Comparison of ENCODE assay signal across 8 mouse cellular contexts in genomic region chr4:99650088-99650944, GRCm38 (mm10). TPM values are rescaled to one million over a fixed set of nuclear protein-coding genes. Genes with fewer than 3 reads are reported as not detected.
DNase-seq lines count a peak whose midpoint lies in the region; ATAC-seq and TF ChIP-seq lines count a peak whose summit lies in the region.

No protein-coding gene starts in this region.

- ATAC-seq in forebrain, postnatal 0 days, result no peak
- peak; percentile 49; the same call in 1 of the 2 replicates for ATAC-seq in limb, embryonic 13.5 days (ENCODE audit: low FRiP score, low read depth)
- ATAC-seq in stomach, embryonic 15.5 days (ENCODE audit: insufficient read depth, low FRiP score, low read depth), result no peak

- H3K27ac ChIP-seq in kidney, adult 2 months (ENCODE audit: insufficient read depth, low read depth, low read length), result no peak overlapping the region
- H3K27ac ChIP-seq in forebrain, postnatal 0 days (ENCODE audit: low read depth, low read length), result no peak overlapping the region
- no peak overlapping the region for H3K27ac ChIP-seq in limb, embryonic 13.5 days
- H3K27ac ChIP-seq in stomach, embryonic 15.5 days, result no peak overlapping the region

- no peak for TF ChIP-seq POLR2A in kidney, adult 2 months (IDR thresholded peaks at IDR 0.05; ENCODE audit: low read depth, low read length)
- no peak for TF ChIP-seq POLR2A in brain, embryonic 14.5 days (IDR thresholded peaks at IDR 0.05; ENCODE audit: borderline replicate concordance, extremely low read depth, insufficient read depth, insufficient read length, poor library complexity, severe bottlenecking)

- no peaks in the 10 kb centered on the region for H3K36me3 ChIP-seq in kidney, adult 2 months (ENCODE audit: control insufficient read depth, insufficient read depth, low read length)
- H3K36me3 ChIP-seq in forebrain, postnatal 0 days (ENCODE audit: insufficient read depth), result no peaks in the 10 kb centered on the region
- H3K36me3 ChIP-seq in limb, embryonic 13.5 days, result no peaks in the 10 kb centered on the region
- no peaks in the 10 kb centered on the region for H3K36me3 ChIP-seq in stomach, embryonic 15.5 days

- H3K27me3 ChIP-seq in kidney, adult 2 months (replicated peaks; ENCODE audit: control insufficient read depth, insufficient read depth, low read length), result peaks cover 13% of the 10 kb centered on the region
- peaks cover 76% of the 10 kb centered on the region for H3K27me3 ChIP-seq in forebrain, postnatal 0 days (ENCODE audit: insufficient read depth, low read length)
- peaks cover 97% of the 10 kb centered on the region for H3K27me3 ChIP-seq in limb, embryonic 13.5 days
- H3K27me3 ChIP-seq in stomach, embryonic 15.5 days (replicated peaks), result peaks cover 76% of the 10 kb centered on the region

- no peaks in the 10 kb centered on the region for H3K9me3 ChIP-seq in forebrain, postnatal 0 days (ENCODE audit: low read length)
- H3K9me3 ChIP-seq in limb, embryonic 13.5 days, result no peaks in the 10 kb centered on the region
- no peaks in the 10 kb centered on the region for H3K9me3 ChIP-seq in stomach, embryonic 15.5 days

- H3K9ac ChIP-seq in forebrain, postnatal 0 days, result no peak overlapping the region
- H3K9ac ChIP-seq in limb, embryonic 13.5 days, result no peak overlapping the region
- H3K9ac ChIP-seq in stomach, embryonic 15.5 days, result no peak overlapping the region

- intact Hi-C loops in left cerebral cortex, postnatal 14 days (cut with DNase I), result loop anchor here (5.0 kb wide), 1 partner anchor 78 kb away; no protein-coding TSS in a partner anchor

- no peak for DNase-seq in kidney, adult 2 months
- no peak for DNase-seq in kidney, adult 11 months
- peak; percentile 9 for DNase-seq in brain, embryonic 14.5 days (ENCODE audit: low read depth)
- DNase-seq in forebrain, postnatal 0 days, result peak; percentile 16
- DNase-seq in left cerebral cortex, postnatal 14 days (ENCODE audit: low spot score in 2 of 2), result no peak
- DNase-seq in spleen, adult 12 weeks (ENCODE audit: low spot score), result no peak

- 5% methylated on average over 44 of the region's 44 CpGs for WGBS in kidney, adult 2 months
- 3% methylated on average over 44 of the region's 44 CpGs for WGBS in forebrain, postnatal 0 days
- WGBS in limb, embryonic 13.5 days, result 3% methylated on average over 44 of the region's 44 CpGs
- 5% methylated on average over 44 of the region's 44 CpGs for WGBS in stomach, embryonic 15.5 days

- no peaks in the 10 kb centered on the region for H3K4me1 ChIP-seq in kidney, adult 2 months (ENCODE audit: control insufficient read depth, insufficient read depth, low read length)
- no peaks in the 10 kb centered on the region for H3K4me1 ChIP-seq in forebrain, postnatal 0 days (ENCODE audit: insufficient read depth)
- peaks cover 15% of the 10 kb centered on the region; the same call in 1 of the 2 replicates for H3K4me1 ChIP-seq in limb, embryonic 13.5 days
- H3K4me1 ChIP-seq in stomach, embryonic 15.5 days, result peaks cover 4% of the 10 kb centered on the region; the same call in 1 of the 2 replicates

- peak; percentile 27; the same call in 1 of the 2 replicates for TF ChIP-seq CTCF in kidney, adult 2 months (conservative IDR thresholded peaks at IDR 0.05; ENCODE audit: insufficient read depth, insufficient read length, low read depth, low read length)
- peak; percentile 34; the same call in 1 of the 2 replicates for TF ChIP-seq CTCF in brain, embryonic 14.5 days (IDR thresholded peaks at IDR 0.05; ENCODE audit: borderline replicate concordance, extremely low read depth, insufficient read depth, insufficient read length)
- TF ChIP-seq CTCF in forebrain, postnatal 0 days (IDR thresholded peaks at IDR 0.05; ENCODE audit: low read depth), result peak; percentile 32; the same call in 1 of the 2 replicates

- H3K4me3 ChIP-seq in kidney, adult 2 months (ENCODE audit: insufficient read depth, low read depth, low read length), result no peak overlapping the region
- 0 out of 2 replicates have a peak overlapping the region, but pooled peaks have one; percentile 5 for H3K4me3 ChIP-seq in forebrain, postnatal 0 days (ENCODE audit: low read depth, low read length)
- H3K4me3 ChIP-seq in limb, embryonic 13.5 days, result peak overlapping the region; percentile 32
- no peak overlapping the region for H3K4me3 ChIP-seq in stomach, embryonic 15.5 days (replicated peaks)

- H3K4me2 ChIP-seq in forebrain, postnatal 0 days (ENCODE audit: low read depth), result no peak overlapping the region
- H3K4me2 ChIP-seq in limb, embryonic 13.5 days (replicated peaks), result peak overlapping the region; percentile 55
- H3K4me2 ChIP-seq in stomach, embryonic 15.5 days, result peak overlapping the region; percentile 46; the same call in 1 of the 2 replicates

RNA-seq across cellular contexts. Expression of gene Foxd3, which starts 5.8 kb away (rescaled TPM):
- polyA plus RNA-seq in kidney, adult 2 months (2012; rRNA removed), result 0.06 and 0.11 TPM in 2 replicates
- polyA plus RNA-seq in brain, embryonic 14.5 days (2012; rRNA removed), result 1.4 and 3.2 TPM in 2 replicates
- 0.81 and 1.2 TPM in 2 replicates for total RNA-seq in forebrain, postnatal 0 days (2014; rRNA removed)
- polyA plus RNA-seq in forebrain, postnatal 0 days (2015; fragmentation: Nextera tagmentation; extraction: Ambion mirVana), result 0.11 and 0.36 TPM in 2 replicates
- 0.74 and 0.80 TPM in 2 replicates for polyA plus RNA-seq in limb, embryonic 13.5 days (2015; fragmentation: Nextera tagmentation; extraction: Ambion mirVana)
- polyA plus RNA-seq in stomach, embryonic 15.5 days (2015; fragmentation: Nextera tagmentation; extraction: Ambion mirVana), result 1.4 TPM in 2 replicates
- total RNA-seq in left cerebral cortex, postnatal 14 days (2021), result not detected

Comparison
In these comparisons a context has a peak if more than half of its experiments do, and no peak if none do; other contexts are left out.
1. DNase-seq: peak in brain, embryonic 14.5 days (single experiment) and forebrain, postnatal 0 days (single experiment); none in kidney, adult 2 months (single experiment), kidney, adult 11 months (single experiment), left cerebral cortex, postnatal 14 days (0 of 2) and spleen, adult 12 weeks (single experiment).
2. H3K4me3 ChIP-seq: peak in forebrain, postnatal 0 days (single experiment) and limb, embryonic 13.5 days (single experiment); none in kidney, adult 2 months (single experiment) and stomach, embryonic 15.5 days (single experiment).
3. Peak in every context shown above with its lines, with median percentiles within 50 percentile points of each other: CTCF ChIP-seq.